Mouse (Mus musculus) ES-Bruce4 (cell line): ENCODE data around the gene Bcam. TPM values are rescaled to one million over a fixed set of nuclear protein-coding genes. Genes with fewer than 3 reads are reported as not detected.

Experiments
- H3K27ac ChIP-seq: 2 replicates; pipeline ENCODE4 v1.5.1; 2012; ENCODE audit warnings: low read length, inconsistent platforms; ENCODE audit not compliant: insufficient read depth
- H3K27me3 ChIP-seq: 2 replicates; pipeline ENCODE4 v1.6.1; 2012; ENCODE audit warnings: mild to moderate bottlenecking, low read length, inconsistent platforms; ENCODE audit not compliant: control insufficient read depth, poor library complexity, insufficient read depth, severe bottlenecking
- H3K36me3 ChIP-seq: 2 replicates; pipeline ENCODE4 v1.6.1; 2012; ENCODE audit warnings: inconsistent platforms, mild to moderate bottlenecking, low read length, moderate library complexity; ENCODE audit not compliant: control insufficient read depth, poor library complexity, insufficient read depth, severe bottlenecking
- H3K4me1 ChIP-seq: one replicate; pipeline ENCODE4 v1.8.1; 2011; ENCODE audit warnings: low read length; ENCODE audit not compliant: control insufficient read depth, insufficient read depth
- H3K4me3 ChIP-seq: 2 replicates; pipeline ENCODE4 v1.5.1; 2011; ENCODE audit warnings: low read depth, mild to moderate bottlenecking, low read length
- H3K9ac ChIP-seq: 2 replicates; pipeline ENCODE4 v1.6.1; 2012; ENCODE audit warnings: low read depth, mild to moderate bottlenecking, inconsistent platforms; ENCODE audit not compliant: poor library complexity, severe bottlenecking
- H3K9me3 ChIP-seq: replicated peaks from 2 replicates; pipeline ENCODE4 v1.6.1; 2012; ENCODE audit warnings: mild to moderate bottlenecking, low read length, inconsistent platforms; ENCODE audit not compliant: control insufficient read depth, poor library complexity, insufficient read depth, severe bottlenecking
- CTCF ChIP-seq: IDR thresholded peaks from one replicate; pipeline ENCODE4 v1.8.1; 2011; ENCODE audit warnings: low read depth, low read length
- EP300 ChIP-seq: IDR thresholded peaks from 2 replicates; pipeline ENCODE4 v1.6.1; 2011; ENCODE audit warnings: low read depth, low read length; ENCODE audit not compliant: insufficient read depth
- POLR2A ChIP-seq: IDR thresholded peaks from one replicate; pipeline ENCODE4 v1.8.1; 2011; ENCODE audit warnings: low read length; ENCODE audit not compliant: insufficient read depth
- polyA plus RNA-seq: library from polyadenylated mRNA; stranded (reverse); fragments of >200 nt; gene quantifications from 2 replicates; pipeline ENCODE4 v1.2.4, GENCODE M21; 2011; ENCODE audit warnings: low read depth; ENCODE audit not compliant: missing spikeins, insufficient read depth, insufficient read length

Gene Bcam
- polyA plus RNA-seq, 1 experiment, result 138 TPM

DNA sequence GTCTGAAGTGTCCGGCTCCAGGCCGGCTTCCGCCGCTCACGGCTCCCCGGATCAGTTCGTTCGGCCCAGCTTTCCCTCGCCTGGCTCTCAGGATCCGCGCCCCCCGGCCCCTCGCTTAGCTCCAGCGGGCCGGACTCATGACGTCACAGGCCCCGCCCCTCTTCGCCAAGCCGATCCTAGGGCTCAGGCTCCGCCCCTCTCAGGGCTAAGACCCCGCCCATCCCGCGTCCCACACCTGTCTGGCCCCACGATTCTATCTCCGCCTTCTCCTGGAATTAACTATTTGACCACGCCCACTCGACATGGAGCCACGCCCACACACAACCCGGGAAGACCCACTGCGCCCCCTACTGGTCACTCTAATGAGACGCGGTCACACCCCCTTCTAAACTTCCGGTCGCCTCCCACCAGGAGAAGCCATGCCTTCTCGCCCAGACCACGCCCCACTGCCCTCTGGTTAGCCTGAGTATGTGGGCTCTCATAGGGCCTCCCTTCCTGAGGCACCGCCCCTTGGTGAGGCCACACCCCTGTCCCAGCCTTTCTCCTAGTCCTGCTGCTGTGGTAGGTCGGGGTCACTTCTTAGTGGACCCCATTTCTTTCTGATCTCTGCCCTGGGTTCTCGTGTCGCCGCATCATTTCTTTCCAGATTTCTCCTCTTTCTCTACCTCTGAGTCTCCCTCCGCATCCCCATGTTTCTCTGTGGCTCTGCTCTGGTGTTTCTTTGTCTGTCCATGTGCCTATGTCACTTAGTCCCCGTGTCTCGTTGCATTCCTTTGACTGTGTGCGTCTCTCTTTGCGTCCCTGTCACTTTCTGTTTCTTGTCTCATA is 21.2 kb downstream of the Bcam start:
- Histone ChIP-seq H3K4me3 (peak overlapping the region; percentile 84), H3K9ac (peak overlapping the region; percentile 79), H3K27ac (peak overlapping the region; percentile 12; the same call in 1 of the 2 replicates), H3K4me1 (peaks cover 11% of the 10 kb centered on the region), H3K36me3 (no peaks in the 10 kb centered on the region), H3K27me3 (no peaks in the 10 kb centered on the region), H3K9me3 (no peaks in the 10 kb centered on the region)
- TF ChIP-seq POLR2A (peak; percentile 54), EP300 (peak; percentile 72), CTCF (peak; percentile 86)

DNA sequence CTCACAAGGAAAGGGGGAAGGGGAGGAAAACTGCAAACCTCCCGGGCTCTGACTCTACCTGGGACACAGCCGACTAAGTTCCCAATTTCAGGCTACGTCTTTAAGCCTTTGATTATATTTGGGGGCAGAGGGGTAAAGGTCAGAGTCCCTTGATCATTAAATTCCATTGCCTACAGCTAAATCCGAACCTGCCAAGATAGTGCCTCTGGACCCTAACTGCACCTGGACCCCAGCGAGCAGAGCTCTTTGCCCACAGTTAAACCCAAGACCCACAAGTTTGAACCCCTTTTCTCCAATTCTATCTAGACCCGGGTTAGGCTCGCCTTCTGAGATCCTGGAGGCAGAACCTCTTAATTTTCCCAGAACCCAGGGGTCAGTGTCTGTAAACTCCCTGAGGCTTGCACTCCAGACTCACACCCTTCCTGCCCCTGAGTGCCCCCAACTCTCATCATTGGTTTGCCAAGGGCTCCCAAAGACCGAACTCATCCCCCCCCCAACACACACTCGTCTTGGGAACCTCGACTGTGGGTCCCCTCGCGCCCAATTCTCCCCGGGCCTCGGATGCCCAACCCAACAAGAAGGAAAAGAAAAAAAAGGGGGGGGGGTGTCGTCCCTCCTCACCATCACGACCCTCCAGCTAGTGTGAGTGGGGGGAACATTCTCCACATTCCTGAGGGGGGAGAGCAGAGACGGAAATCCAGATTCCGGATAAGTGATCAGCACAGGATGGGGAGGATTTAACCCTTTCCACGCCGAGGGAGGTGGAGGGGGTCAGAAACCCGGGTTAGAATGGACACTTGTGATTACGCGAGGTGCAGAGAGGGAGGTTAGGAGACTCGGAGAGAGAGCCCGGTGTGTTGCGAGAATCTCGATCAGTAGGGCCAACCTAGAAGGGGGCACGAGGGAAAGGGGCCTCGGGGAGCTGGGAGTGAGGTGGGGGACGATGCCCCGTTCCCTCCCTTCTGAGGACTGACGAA is 22.3 kb downstream of the Bcam start:
- Histone ChIP-seq H3K9ac (peak overlapping the region; percentile 79), H3K36me3 (peaks cover 10% of the 10 kb centered on the region), H3K9me3 (no peaks in the 10 kb centered on the region), H3K4me1 (peaks cover 18% of the 10 kb centered on the region), H3K4me3 (peak overlapping the region; percentile 84), H3K27ac (peak overlapping the region; percentile 73), H3K27me3 (no peaks in the 10 kb centered on the region)
- TF ChIP-seq POLR2A, result no peak
- no peak for TF ChIP-seq CTCF
- 0 out of 2 replicates have a peak, but pooled peaks have one; percentile 59 for TF ChIP-seq EP300

DNA sequence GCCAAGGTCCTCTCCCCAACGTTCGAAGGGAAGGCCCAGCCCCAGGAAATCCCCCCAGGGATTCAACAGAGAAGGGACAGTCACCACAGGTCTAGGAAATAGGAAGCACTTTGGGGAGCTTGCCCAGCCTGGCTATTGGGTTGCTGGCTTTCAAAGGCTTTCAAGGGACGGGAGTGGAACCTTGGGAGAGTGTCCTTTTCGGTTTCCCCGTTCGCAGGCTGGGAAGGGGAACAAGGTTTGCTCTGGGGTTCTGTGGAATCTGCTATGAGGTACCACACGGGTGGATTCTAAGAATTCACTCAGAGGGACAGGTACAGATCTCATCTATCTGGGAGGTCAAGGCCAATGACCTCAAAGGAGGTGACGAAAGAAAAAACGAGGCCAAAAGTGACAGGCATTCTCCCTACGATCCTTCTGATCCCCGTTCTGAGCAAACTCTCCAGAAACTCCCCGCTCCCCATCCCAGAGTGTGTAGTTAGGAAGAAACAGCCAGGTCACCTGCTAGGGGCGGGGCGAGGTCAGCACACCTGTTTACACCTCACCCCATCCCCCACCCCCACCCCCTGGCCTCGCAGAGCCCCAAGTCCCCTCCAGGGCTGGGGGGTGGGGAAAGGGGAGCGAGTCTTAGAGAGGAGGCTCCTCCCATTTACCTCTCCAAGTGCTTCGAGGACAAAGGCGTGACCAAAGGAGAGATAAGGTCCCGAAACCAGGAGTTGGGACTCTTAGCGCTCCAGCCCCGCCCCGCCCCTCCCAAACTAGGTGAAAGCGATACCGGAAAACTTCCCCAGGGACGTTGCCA is 23.2 kb downstream of the Bcam start:
- Histone ChIP-seq H3K9me3 (no peaks in the 10 kb centered on the region), H3K36me3 (peaks cover 15% of the 10 kb centered on the region), H3K9ac (peak overlapping the region; percentile 79), H3K27me3 (no peaks in the 10 kb centered on the region), H3K4me3 (peak overlapping the region; percentile 84), H3K27ac (peak overlapping the region; percentile 41), H3K4me1 (peaks cover 21% of the 10 kb centered on the region)
- peak; percentile 87 for TF ChIP-seq EP300
- no peak for TF ChIP-seq CTCF

DNA sequence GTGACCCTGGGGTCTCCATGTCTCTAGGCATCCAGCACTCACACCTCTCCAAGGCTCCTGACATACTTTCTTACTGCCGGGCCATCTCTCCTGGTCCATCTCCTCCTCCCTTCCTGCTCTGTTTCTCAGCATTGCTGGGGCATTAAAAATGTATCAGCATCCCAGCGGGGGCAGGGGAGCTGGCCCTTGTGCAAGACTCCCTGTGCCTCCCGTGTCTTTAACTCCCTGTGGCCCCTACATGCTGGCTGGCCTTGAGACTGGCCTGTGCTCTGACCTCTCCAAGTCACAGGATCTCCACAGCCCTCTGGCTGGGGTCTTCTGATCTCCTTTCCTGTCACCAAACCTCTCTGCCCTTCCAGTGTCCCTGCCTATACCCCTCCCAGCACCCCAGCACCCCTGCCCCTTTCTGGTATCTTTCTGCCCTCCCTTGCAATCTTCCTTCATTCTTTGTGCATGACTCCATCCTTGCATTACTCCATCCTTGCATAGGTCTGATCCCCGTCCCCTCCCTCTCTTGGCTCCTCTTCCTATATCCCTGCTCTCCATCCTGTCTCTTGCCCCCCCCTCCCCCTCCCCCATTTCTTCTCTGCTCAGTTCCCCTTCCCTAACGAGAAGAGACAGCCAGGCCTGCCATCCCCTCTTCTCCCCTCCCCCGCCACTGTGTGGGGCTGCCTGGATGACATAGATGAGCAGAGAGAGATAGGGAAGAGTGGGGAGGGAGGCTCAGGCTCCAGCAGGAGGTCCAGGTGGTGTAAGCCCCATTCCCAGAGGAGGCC is 24.2 kb downstream of the Bcam start:
- H3K27ac ChIP-seq, result peak overlapping the region; percentile 41; the same call in 1 of the 2 replicates
- H3K27me3 ChIP-seq, result no peaks in the 10 kb centered on the region
- peak overlapping the region; percentile 55 for H3K9ac ChIP-seq
- H3K9me3 ChIP-seq, result no peaks in the 10 kb centered on the region
- peaks cover 21% of the 10 kb centered on the region for H3K4me1 ChIP-seq
- peak overlapping the region; percentile 73 for H3K4me3 ChIP-seq
- TF ChIP-seq POLR2A, result no peak
- TF ChIP-seq CTCF, result no peak
- TF ChIP-seq EP300, result peak; percentile 31; the same call in 1 of the 2 replicates
- peaks cover 15% of the 10 kb centered on the region for H3K36me3 ChIP-seq

DNA sequence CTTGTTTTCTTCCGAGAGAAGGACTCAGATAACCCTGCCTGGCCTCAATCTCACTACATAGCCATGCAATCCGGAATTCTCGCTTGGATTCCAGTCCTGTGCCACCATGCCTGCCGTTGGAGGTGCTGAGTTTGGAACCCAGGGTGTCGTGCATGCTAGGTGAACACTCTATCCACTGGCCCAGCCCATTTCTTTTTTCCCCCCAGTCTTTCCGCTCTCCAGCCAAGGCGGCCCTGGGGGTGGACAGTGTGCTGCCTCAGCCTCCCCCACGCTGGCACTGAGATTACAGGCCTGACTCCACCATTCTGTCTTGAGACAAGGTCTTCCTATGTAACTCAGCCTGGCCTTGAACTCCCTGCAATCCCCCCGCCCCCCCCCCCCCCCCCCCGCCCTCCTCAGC is 24.8 kb downstream of the Bcam start:
- peak overlapping the region; percentile 5; the same call in 1 of the 2 replicates for H3K9ac ChIP-seq
- H3K27ac ChIP-seq, result no peak overlapping the region
- no peaks in the 10 kb centered on the region for H3K9me3 ChIP-seq
- no peak for TF ChIP-seq EP300
- H3K36me3 ChIP-seq, result peaks cover 15% of the 10 kb centered on the region
- H3K27me3 ChIP-seq, result no peaks in the 10 kb centered on the region
- peaks cover 21% of the 10 kb centered on the region for H3K4me1 ChIP-seq
- H3K4me3 ChIP-seq, result 0 out of 2 replicates have a peak overlapping the region, but pooled peaks have one; percentile 11
